Mouse (Mus musculus) hindbrain, embryonic 13.5 days (tissue): ENCODE results near the gene Hoxc4. TPM values are rescaled to one million over a fixed set of nuclear protein-coding genes. Genes with fewer than 3 reads are reported as not detected.
A peak's percentile ranks its signal among the peaks of the same experiment; 100 is the strongest.

Experiments used
- ATAC-seq: fragments of 200-750 bp; cut with Nextera tagmentation; 2 replicates; pipeline ENCODE4 v1.8.0; 2017; ENCODE audit warnings: moderate TSS enrichment; ENCODE audit not compliant: low FRiP score
- H3K27ac ChIP-seq: fragments of 300-500 bp; sonication (generic); 2 replicates; pipeline ENCODE4 v1.5.1; 2015; ENCODE audit warnings: inconsistent platforms, mild to moderate bottlenecking, moderate library complexity
- H3K27me3 ChIP-seq: fragments of 300-500 bp; sonication (generic); 2 replicates; pipeline ENCODE4 v1.6.1; 2015; ENCODE audit warnings: mild to moderate bottlenecking, inconsistent platforms
- H3K36me3 ChIP-seq: fragments of 300-500 bp; sonication (generic); 2 replicates; pipeline ENCODE4 v1.6.1; 2015; ENCODE audit warnings: mild to moderate bottlenecking, inconsistent platforms
- H3K4me1 ChIP-seq: fragments of 300-500 bp; sonication (generic); replicated peaks from 2 replicates; pipeline ENCODE4 v1.6.1; 2015; ENCODE audit warnings: inconsistent platforms
- H3K4me2 ChIP-seq: fragments of 300-500 bp; sonication (generic); 2 replicates; pipeline ENCODE4 v1.6.1; 2015; ENCODE audit warnings: inconsistent platforms, mild to moderate bottlenecking, moderate library complexity
- H3K4me3 ChIP-seq: fragments of 300-500 bp; sonication (generic); 2 replicates; pipeline ENCODE4 v1.5.1; 2015; ENCODE audit warnings: mild to moderate bottlenecking, inconsistent platforms
- H3K9ac ChIP-seq: fragments of 300-500 bp; sonication (generic); 2 replicates; pipeline ENCODE4 v1.6.1; 2015; ENCODE audit warnings: mild to moderate bottlenecking, inconsistent platforms
- H3K9me3 ChIP-seq: fragments of 300-500 bp; sonication (generic); 2 replicates; pipeline ENCODE4 v1.6.1; 2016; ENCODE audit warnings: inconsistent platforms
- WGBS: fragments of 180-500 bp; shearing (Covaris S2); methylation state at CpG from one replicate; pipeline ENCODE4 v1.1.7; 2015; 5-methylcytosine and 5-hydroxymethylcytosine counted together
- polyA plus RNA-seq: library from polyadenylated mRNA; unstranded; fragments of >200 nt; fragmentation: Nextera tagmentation; extraction: Ambion mirVana; gene quantifications from 2 replicates; pipeline ENCODE4 v1.2.1, GENCODE M21; 2015

Gene Hoxc4
- polyA plus RNA-seq, 1 experiment from 2014 or later = 86.9 TPM

DNA sequence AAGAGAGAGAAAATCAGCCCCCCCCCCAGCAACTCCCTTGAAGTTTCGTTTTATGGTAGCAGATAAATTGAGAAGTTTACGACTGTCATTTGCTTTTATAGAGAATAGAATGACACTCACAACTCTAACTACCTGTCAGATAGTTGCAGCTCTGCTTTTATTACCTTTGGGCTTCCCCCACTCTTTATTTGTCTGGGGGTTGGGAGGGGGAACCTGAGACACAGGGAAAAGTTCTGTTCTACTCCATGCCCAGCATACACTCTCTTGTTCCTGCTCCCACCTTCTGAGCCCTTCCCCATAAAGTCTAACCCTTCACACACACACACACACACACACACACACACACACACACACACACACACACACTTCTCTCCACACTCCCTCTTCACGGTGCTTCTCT lies 25.9 kb upstream of the Hoxc4 start:
- Histone ChIP-seq H3K27ac (no peak overlapping the region), H3K36me3 (no peaks in the 10 kb centered on the region), H3K4me1 (peaks cover 8% of the 10 kb centered on the region), H3K27me3 (peaks cover 95% of the 10 kb centered on the region), H3K9me3 (no peaks in the 10 kb centered on the region), H3K9ac (no peak overlapping the region), H3K4me3 (no peak overlapping the region), H3K4me2 (no peak overlapping the region)
- ATAC-seq = no peak
- 3% methylated on average over 3 of the region's 3 CpGs for WGBS

- H3K27me3 ChIP-seq = peaks cover 97% of the 10 kb centered on the region
- H3K36me3 ChIP-seq = no peaks in the 10 kb centered on the region
- 1% methylated on average over 9 of the region's 9 CpGs for WGBS
- H3K4me1 ChIP-seq = peaks cover 8% of the 10 kb centered on the region
- ATAC-seq = no peak
- no peaks in the 10 kb centered on the region for H3K9me3 ChIP-seq
- no peak overlapping the region for H3K4me2 ChIP-seq
- no peak overlapping the region for H3K4me3 ChIP-seq
- H3K27ac ChIP-seq = no peak overlapping the region
- no peak overlapping the region for H3K9ac ChIP-seq
Measured at GRCm38 (mm10) chr15:102996548-102996947, 22.2 kb upstream of the Hoxc4 start.

DNA sequence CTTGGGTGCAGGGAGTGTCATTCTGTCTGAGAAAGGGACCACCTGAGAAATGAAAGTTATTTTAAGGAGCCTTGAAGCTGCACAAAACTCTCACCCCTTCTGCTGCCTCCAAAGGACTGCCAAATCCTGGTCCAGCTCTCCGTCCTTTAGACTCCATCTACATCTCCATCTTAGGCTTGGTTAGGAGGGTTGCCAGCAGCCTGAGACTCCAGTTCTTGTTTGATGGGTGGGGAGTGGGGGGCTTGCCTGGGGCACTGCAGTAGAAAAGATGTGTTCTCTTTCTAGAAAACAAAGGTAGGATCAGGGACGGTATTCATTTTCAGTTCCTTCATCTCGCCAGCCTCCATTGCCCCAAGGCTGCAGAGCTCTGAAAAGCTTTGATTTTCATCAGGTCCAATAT lies 21.3 kb upstream of the Hoxc4 start:
- ATAC-seq = no peak
- 1% methylated on average over 3 of the region's 3 CpGs for WGBS
- Histone ChIP-seq H3K4me1 (peaks cover 8% of the 10 kb centered on the region), H3K4me2 (no peak overlapping the region), H3K27ac (no peak overlapping the region), H3K4me3 (no peak overlapping the region), H3K36me3 (no peaks in the 10 kb centered on the region), H3K27me3 (peaks cover 97% of the 10 kb centered on the region), H3K9ac (no peak overlapping the region), H3K9me3 (no peaks in the 10 kb centered on the region)

GRCm38 (mm10) chr15:102997939-102998355 lies 20.8 kb upstream of the Hoxc4 start, which contains the start of gene Hoxc6:
TSS of gene Hoxc6 (plus strand) at chr15:102998257.
- Histone ChIP-seq H3K4me2 (peak within 1 kb of the TSS; percentile 52), H3K4me3 (peak within 1 kb of the TSS; percentile 33), H3K27ac (no peak within 1 kb of the TSS), H3K27me3 (peaks cover 97% of the 10 kb centered on the region), H3K36me3 (no peaks in the 10 kb centered on the region), H3K9me3 (no peaks in the 10 kb centered on the region), H3K4me1 (peaks cover 8% of the 10 kb centered on the region), H3K9ac (no peak within 1 kb of the TSS)
- no peak for ATAC-seq
- 1% methylated on average over 19 of the region's 19 CpGs for WGBS

DNA sequence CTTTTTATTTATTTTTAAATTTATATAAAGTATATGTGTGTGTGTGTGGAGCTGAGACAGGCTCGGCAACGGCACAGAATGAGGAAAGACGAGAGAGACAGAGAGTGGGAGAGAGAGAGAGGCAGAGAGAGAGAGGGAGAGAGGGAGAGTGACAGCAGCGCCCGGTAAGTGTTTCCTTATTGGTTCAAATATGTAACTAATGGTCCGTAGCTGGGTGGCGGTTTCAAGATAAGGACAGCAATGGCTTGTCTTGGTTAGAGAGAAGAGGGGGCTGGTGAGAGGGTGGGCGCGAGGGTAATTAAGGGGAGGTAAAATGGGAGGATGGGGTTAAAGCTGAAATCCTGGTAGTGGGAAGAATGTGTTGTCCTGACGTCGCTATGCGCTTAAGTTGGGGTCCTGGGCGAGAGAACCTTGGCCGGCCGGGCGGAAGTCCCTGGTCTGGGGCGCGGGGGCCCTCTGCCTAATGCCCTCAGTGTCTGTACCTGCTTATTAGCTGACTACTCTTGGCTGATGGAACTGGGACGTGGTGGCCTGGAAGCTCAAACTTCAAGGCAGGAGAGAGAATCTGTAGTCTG lies 20.0 kb upstream of the Hoxc4 start:
- 0% methylated on average over 19 of the region's 19 CpGs for WGBS
- Histone ChIP-seq H3K9ac (no peak overlapping the region), H3K4me2 (peak overlapping the region; percentile 52), H3K4me3 (peak overlapping the region; percentile 33), H3K27me3 (peaks cover 98% of the 10 kb centered on the region), H3K36me3 (no peaks in the 10 kb centered on the region), H3K9me3 (no peaks in the 10 kb centered on the region), H3K4me1 (peaks cover 8% of the 10 kb centered on the region), H3K27ac (no peak overlapping the region)
- no peak for ATAC-seq

GRCm38 (mm10) chr15:102999183-102999831 lies 19.4 kb upstream of the Hoxc4 start:
- Histone ChIP-seq H3K36me3 (no peaks in the 10 kb centered on the region), H3K27ac (no peak overlapping the region), H3K4me3 (peak overlapping the region; percentile 33), H3K27me3 (peaks cover 99% of the 10 kb centered on the region), H3K9ac (peak overlapping the region; percentile 56), H3K4me1 (peaks cover 8% of the 10 kb centered on the region), H3K9me3 (no peaks in the 10 kb centered on the region), H3K4me2 (peak overlapping the region; percentile 52)
- no peak for ATAC-seq
- under 1% methylated on average over 33 of the region's 33 CpGs for WGBS

DNA sequence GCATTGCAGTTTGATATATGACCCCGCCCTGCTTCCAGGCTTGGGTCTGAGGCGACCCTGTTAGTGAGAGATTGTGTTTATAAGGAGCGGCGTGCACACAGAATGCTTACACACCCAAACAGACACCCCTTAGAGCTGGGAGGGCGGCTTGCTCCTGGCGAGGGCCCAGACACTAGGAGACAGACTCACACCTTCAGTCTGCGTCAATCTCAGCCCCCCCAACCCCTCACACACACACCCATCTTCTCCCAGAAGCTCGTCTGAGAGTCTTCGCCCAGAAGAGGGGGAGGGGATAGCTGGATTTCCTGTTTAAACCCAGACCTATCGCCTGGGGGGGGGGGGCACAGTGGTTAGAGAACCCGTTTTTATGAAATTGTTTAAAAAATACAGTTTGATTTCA lies 18.8 kb upstream of the Hoxc4 start:
- Histone ChIP-seq H3K36me3 (no peaks in the 10 kb centered on the region), H3K9ac (no peak overlapping the region), H3K4me2 (no peak overlapping the region), H3K4me1 (peaks cover 8% of the 10 kb centered on the region), H3K4me3 (0 out of 2 replicates have a peak overlapping the region, but pooled peaks have one; percentile 33), H3K9me3 (no peaks in the 10 kb centered on the region), H3K27me3 (peaks cover 99% of the 10 kb centered on the region), H3K27ac (no peak overlapping the region)
- no peak for ATAC-seq
- 2% methylated on average over 11 of the region's 11 CpGs for WGBS

- WGBS = 2% methylated on average over 24 of the region's 24 CpGs
- Histone ChIP-seq H3K9me3 (no peaks in the 10 kb centered on the region), H3K9ac (no peak overlapping the region), H3K27ac (no peak overlapping the region), H3K27me3 (peaks cover 99% of the 10 kb centered on the region), H3K4me2 (no peak overlapping the region), H3K4me1 (peaks cover 8% of the 10 kb centered on the region), H3K36me3 (no peaks in the 10 kb centered on the region), H3K4me3 (peak overlapping the region; percentile 15; the same call in 1 of the 2 replicates)
- ATAC-seq = no peak
Measured at GRCm38 (mm10) chr15:103000501-103000901, 18.2 kb upstream of the Hoxc4 start.

- H3K27me3 ChIP-seq = peaks cover 100% of the 10 kb centered on the region
- H3K4me1 ChIP-seq = peaks cover 8% of the 10 kb centered on the region
- no peak overlapping the region for H3K4me2 ChIP-seq
- ATAC-seq = no peak
- H3K27ac ChIP-seq = no peak overlapping the region
- H3K4me3 ChIP-seq = no peak overlapping the region
- H3K9me3 ChIP-seq = no peaks in the 10 kb centered on the region
- WGBS = 18% methylated on average over 2 of the region's 2 CpGs
- H3K36me3 ChIP-seq = no peaks in the 10 kb centered on the region
- no peak overlapping the region for H3K9ac ChIP-seq
Measured at GRCm38 (mm10) chr15:103001370-103001769, 17.4 kb upstream of the Hoxc4 start.

- 5% methylated on average over 4 of the region's 4 CpGs for WGBS
- H3K27me3 ChIP-seq = peaks cover 100% of the 10 kb centered on the region
- no peak for ATAC-seq
- no peaks in the 10 kb centered on the region for H3K9me3 ChIP-seq
- H3K4me3 ChIP-seq = no peak overlapping the region
- no peak overlapping the region for H3K9ac ChIP-seq
- no peak overlapping the region for H3K4me2 ChIP-seq
- H3K27ac ChIP-seq = no peak overlapping the region
- peaks cover 8% of the 10 kb centered on the region for H3K4me1 ChIP-seq
- no peaks in the 10 kb centered on the region for H3K36me3 ChIP-seq
Measured at GRCm38 (mm10) chr15:103002156-103002555, 16.6 kb upstream of the Hoxc4 start.

GRCm38 (mm10) chr15:103002821-103003448 lies 15.8 kb upstream of the Hoxc4 start:
- Histone ChIP-seq H3K4me3 (no peak overlapping the region), H3K36me3 (no peaks in the 10 kb centered on the region), H3K27me3 (peaks cover 100% of the 10 kb centered on the region), H3K9me3 (no peaks in the 10 kb centered on the region), H3K9ac (no peak overlapping the region), H3K27ac (no peak overlapping the region), H3K4me1 (peaks cover 8% of the 10 kb centered on the region), H3K4me2 (no peak overlapping the region)
- ATAC-seq = no peak
- WGBS = 7% methylated on average over 13 of the region's 13 CpGs

DNA sequence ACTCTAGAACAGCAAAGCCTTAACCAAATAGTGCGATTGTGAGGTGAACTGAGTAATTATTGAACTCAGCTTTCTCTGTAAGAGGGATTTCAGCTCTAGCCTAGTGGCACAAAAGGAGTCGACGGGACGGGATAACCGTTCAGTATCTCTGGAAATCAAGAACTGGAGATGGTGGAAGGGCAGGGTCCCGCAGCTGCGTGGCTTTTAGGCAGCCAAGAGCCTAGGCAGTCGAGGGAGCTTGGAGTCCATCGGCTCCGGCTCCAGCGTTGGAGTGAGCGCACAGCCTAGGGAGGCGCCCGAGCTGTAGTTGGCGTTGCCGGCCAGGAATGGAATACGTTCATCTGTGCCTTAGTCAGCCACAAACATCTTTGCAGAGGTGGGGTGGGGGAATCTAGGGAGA lies 13.4 kb upstream of the Hoxc4 start:
- peaks cover 100% of the 10 kb centered on the region for H3K27me3 ChIP-seq
- H3K9me3 ChIP-seq = no peaks in the 10 kb centered on the region
- no peaks in the 10 kb centered on the region for H3K4me1 ChIP-seq
- H3K27ac ChIP-seq = no peak overlapping the region
- 1% methylated on average over 17 of the region's 17 CpGs for WGBS
- no peak overlapping the region for H3K9ac ChIP-seq
- ATAC-seq = no peak
- H3K4me3 ChIP-seq = no peak overlapping the region
- H3K36me3 ChIP-seq = no peaks in the 10 kb centered on the region
- no peak overlapping the region for H3K4me2 ChIP-seq
